Mouse (Mus musculus) brown adipose tissue, adult 24 weeks (tissue): ENCODE results near the gene Npm3. TPM values are rescaled to one million over a fixed set of nuclear protein-coding genes. Genes with fewer than 3 reads are reported as not detected.

Source experiments
- H3K27ac ChIP-seq: fragments of 200-500 bp; replicated peaks from 2 replicates; pipeline ENCODE4 v1.5.1; 2012; ENCODE audit warnings: low read depth, mild to moderate bottlenecking, low read length
- H3K4me1 ChIP-seq: fragments of 200-500 bp; 2 replicates; pipeline ENCODE4 v1.6.1; 2012; ENCODE audit warnings: low read length, mixed read lengths; ENCODE audit not compliant: control insufficient read depth, insufficient read depth, insufficient read length
- H3K4me3 ChIP-seq: fragments of 200-500 bp; 2 replicates; pipeline ENCODE4 v1.5.1; 2012; ENCODE audit warnings: low read depth, mild to moderate bottlenecking, low read length, moderate library complexity; ENCODE audit not compliant: insufficient read depth
- polyA plus RNA-seq: library from polyadenylated mRNA; stranded (reverse); fragments of >200 nt; gene quantifications from 2 replicates; pipeline ENCODE4 v1.2.4, GENCODE M21; 2012; ENCODE audit not compliant: missing spikeins, insufficient read depth, insufficient read length

Gene Npm3
- polyA plus RNA-seq, 1 experiment, result 26.4 TPM

- Histone ChIP-seq H3K27ac (no peak overlapping the region), H3K4me3 (no peak overlapping the region), H3K4me1 (no peaks in the 10 kb centered on the region)
Measured at GRCm38 (mm10) chr19:45733564-45733963, 15.8 kb downstream of the Npm3 start.

GRCm38 (mm10) chr19:45731658-45732057, 17.7 kb downstream of the Npm3 start:
- Histone ChIP-seq H3K4me1 (no peaks in the 10 kb centered on the region), H3K4me3 (no peak overlapping the region), H3K27ac (no peak overlapping the region)

- Histone ChIP-seq H3K4me3 (no peak overlapping the region), H3K4me1 (no peaks in the 10 kb centered on the region), H3K27ac (no peak overlapping the region)
Measured at GRCm38 (mm10) chr19:45730042-45730441, 19.3 kb downstream of the Npm3 start.

GRCm38 (mm10) chr19:45727231-45727630, 22.2 kb downstream of the Npm3 start:
- Histone ChIP-seq H3K27ac (no peak overlapping the region), H3K4me3 (no peak overlapping the region), H3K4me1 (no peaks in the 10 kb centered on the region)

- Histone ChIP-seq H3K4me3 (no peak overlapping the region), H3K27ac (no peak overlapping the region), H3K4me1 (no peaks in the 10 kb centered on the region)
Measured at GRCm38 (mm10) chr19:45725677-45726277, 23.6 kb downstream of the Npm3 start.

- Histone ChIP-seq H3K4me1 (peaks cover 3% of the 10 kb centered on the region; the same call in 1 of the 2 replicates), H3K4me3 (no peak overlapping the region), H3K27ac (no peak overlapping the region)
Measured at GRCm38 (mm10) chr19:45722188-45722587, 27.2 kb downstream of the Npm3 start.

GRCm38 (mm10) chr19:45718286-45718685, 31.1 kb downstream of the Npm3 start:
- Histone ChIP-seq H3K4me3 (peak overlapping the region; percentile 25; the same call in 1 of the 2 replicates), H3K27ac (no peak overlapping the region), H3K4me1 (peaks cover 3% of the 10 kb centered on the region; the same call in 1 of the 2 replicates)

- H3K4me3 ChIP-seq, result peak overlapping the region; percentile 25; the same call in 1 of the 2 replicates
- H3K27ac ChIP-seq, result no peak overlapping the region
- peaks cover 3% of the 10 kb centered on the region; the same call in 1 of the 2 replicates for H3K4me1 ChIP-seq
Measured at GRCm38 (mm10) chr19:45717493-45718220, 31.7 kb downstream of the Npm3 start.

GRCm38 (mm10) chr19:45708704-45709103, 40.7 kb downstream of the Npm3 start:
- Histone ChIP-seq H3K4me1 (no peaks in the 10 kb centered on the region), H3K27ac (no peak overlapping the region), H3K4me3 (no peak overlapping the region)

Other genes with a start within 250 kb of the Npm3 start
- 6.2 and 6.3 TPM in 2 replicates for gene Poll, start 189.1 kb downstream of the Npm3 start, polyA plus RNA-seq
- gene Gm17018, start 189.0 kb downstream of the Npm3 start, polyA plus RNA-seq, result 20.1 and 26.1 TPM in 2 replicates
- 32.7 and 59.3 TPM in 2 replicates for gene Fbxw4, start 89.3 kb downstream of the Npm3 start, polyA plus RNA-seq
- gene Fgf8, start 6.7 kb downstream of the Npm3 start, polyA plus RNA-seq, result not detected in 2 replicates
- gene Mgea5, start 34.2 kb upstream of the Npm3 start, polyA plus RNA-seq, result 24.6 and 48.1 TPM in 2 replicates
- gene Kcnip2, start 66.5 kb upstream of the Npm3 start, polyA plus RNA-seq, result not detected in 2 replicates
- gene Armh3, start 248.9 kb upstream of the Npm3 start, polyA plus RNA-seq, result 6.6 and 8.3 TPM in 2 replicates